Mouse (Mus musculus): Measurements from ENCODE around the gene Tnik. TPM values are rescaled to one million over a fixed set of nuclear protein-coding genes. Genes with fewer than 3 reads are reported as not detected.

The Tnik gene
- polyA plus RNA-seq (2012; rRNA removed), result 0.75 and 0.94 TPM in 2 replicates

DNA sequence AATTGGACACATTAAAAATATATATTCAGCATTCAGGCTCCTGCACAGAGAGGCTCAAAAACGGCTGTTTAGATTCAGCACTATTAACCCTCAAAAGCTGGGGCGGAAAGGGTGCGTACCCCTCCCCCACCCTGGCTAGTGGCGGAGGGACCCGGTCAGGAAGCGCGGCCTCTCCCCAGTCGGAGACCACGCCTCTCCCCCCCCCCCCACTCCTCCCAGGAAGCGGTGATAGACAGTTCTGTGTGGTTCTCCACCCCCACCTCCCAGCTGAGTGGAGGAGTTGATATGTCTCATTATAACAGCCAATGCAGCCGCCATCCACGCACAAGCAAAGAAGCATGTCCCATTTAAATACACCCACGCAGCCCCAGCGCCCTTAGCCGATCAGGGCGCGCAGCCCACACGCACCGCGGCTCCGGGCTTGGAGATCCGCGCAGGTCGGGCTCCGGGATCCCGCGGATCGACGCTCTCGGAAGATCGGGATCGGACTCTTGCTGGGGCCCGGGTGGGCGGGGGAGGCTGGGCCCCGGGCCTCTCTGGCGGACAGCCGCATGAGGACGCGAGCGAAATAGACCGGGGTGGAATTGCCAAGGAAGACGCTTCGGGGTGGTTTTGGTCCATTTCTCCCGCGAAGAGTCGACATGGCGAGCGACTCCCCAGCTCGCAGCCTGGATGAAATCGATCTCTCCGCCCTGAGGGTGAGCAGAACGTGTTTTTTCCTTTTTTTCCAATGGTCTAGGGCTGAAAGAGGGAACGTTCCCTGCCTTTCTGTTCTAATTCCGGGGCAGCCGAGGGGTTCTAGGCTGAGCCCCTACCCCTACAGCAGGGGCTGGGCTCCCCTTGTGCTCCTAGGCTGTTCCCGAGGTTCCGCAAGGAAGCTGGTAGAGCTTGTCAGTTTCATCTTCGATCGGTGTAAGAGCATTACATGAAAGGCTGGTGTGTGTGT is at the start of gene Tnik:
TSS of gene Tnik (plus strand) at position 213 of the 946 bp plus-strand sequence.

DNA sequence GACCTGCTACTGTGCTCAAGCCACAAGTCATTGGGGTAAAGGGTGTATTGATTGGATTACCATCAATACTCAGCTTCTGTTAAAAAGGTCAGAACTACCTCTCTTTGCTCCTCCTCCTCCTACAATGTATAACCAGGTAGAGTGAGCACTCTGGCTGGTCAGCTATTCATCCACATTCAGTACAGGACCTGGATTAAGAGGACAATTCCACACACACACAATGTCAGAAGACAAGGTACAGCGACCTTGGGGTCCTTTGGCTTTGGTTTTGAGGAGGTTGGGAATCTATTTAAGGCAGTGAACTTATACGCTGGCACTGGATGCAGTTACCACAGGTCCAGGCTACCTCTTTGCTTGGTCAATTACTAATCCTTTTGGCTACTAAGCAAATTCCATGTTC is 434.8 kb downstream of the Tnik start, which contains the start of gene Slc2a2:
TSS of gene Slc2a2 (plus strand) at position 107 of the 400 bp plus-strand sequence.

Measured in liver, embryonic 14 days (tissue).